Mouse (Mus musculus) induced T-regulatory cell, adult 2 months (primary cell): ENCODE data around the gene Plekhg5.

Experiments
- DNase-seq: peaks from one replicate; pipeline ENCODE4 v3.0.0-alpha.2; 2012; ENCODE audit warnings: low read depth

Plekhg5 gene

DNA sequence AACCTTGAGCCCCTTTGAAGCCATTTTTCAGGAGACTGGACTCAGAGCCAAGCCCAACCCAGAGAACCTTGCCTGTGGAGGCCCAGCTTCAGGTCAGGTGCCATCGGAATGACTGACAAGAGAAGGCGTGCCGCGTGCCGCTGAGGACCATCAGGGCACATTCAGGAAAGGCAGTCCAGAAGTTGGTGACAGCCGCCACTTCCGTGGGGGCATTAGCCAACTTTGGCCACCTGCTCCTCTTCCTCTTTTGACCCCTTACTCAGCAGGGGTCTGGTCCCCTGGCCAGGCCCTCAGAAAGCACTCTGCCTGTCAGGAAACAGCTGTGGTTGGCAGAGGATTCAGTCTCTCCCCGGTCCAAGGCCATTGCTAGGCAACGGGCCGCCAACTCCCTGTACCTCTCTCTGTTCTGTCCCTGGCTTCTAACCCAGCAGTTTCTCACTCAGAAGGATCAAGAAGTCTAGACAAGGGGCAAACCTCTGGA lies at the start of gene Plekhg5:
Gene Plekhg5, plus strand, starts transcription at position 378 of the 481 bp plus-strand sequence.
- no peak for DNase-seq

DNA sequence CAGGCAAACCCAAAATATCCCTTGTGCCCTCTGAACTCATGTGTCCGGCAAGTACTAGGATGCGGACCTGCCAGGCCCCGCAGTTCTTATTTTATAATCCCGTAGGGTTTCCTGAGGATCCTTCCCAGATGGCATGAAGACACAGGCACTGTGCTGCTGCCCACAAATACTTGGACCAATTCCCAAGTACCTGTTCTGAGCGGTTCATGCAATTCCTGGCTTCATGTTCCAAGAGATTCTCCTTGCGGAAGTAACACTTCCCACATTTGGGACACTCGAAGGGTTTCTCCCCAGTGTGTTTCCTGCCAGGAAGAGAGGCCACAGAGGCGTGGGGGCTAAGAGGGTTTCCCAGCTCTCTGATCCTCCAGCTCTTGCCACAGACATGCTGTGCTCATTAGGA lies 49.8 kb upstream of the Plekhg5 start:
- no peak for DNase-seq

DNA sequence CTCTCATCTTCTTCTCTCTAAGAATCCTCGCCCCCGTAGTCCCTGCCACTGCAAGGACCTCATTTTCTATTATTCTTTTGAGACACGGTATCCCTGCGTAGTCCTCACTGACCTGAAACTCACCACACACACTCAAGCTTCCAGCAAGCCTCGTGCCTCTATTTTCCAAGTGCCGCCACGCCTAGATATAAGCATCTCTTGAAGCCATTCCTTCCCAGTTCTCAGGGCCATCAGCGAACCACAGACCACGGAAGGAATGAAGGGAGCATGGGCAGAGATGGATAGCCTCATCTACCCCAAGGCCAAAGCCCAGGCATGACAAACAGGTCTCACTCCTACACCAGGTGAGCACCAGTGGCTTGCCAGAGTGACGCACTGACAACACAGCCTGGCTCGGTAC lies 47.8 kb upstream of the Plekhg5 start:
- DNase-seq: no peak

DNA sequence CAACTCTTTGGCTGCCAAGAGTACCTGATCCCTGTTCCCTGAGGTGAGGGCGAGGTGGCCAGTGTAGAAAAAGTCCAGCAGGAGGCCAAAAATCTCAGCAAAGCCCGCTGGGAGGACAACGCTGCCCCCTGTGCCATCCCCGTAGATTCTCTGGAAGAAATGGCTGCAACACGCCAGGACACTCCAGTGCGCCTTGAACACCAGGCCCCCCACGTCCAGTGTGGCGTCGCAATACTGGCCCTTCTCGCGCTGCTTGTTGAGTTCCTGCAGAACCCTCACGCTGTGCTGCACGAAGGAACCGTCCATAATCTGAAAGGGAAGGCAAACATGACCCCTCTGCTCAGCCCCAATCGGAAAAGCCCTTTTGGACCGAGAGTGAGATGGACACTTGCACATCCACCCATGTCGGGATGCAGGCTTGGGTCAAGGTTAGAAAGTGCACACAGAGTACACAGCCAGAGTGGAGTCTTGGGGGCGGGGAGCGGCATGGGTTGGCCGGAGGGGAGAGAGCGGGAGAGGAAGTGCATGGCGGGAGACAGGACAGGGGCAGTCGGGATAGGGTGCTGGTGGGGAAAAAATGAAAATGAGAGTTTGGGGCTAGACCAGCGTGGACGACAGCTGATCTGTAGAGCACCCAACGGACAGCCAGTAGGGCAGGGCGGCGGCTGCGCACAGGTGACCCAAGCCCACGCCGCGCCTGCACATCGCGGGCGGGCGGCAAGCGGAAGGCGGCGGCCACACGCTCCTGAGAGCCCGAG lies 45.4 kb upstream of the Plekhg5 start:
- no peak for DNase-seq

DNA sequence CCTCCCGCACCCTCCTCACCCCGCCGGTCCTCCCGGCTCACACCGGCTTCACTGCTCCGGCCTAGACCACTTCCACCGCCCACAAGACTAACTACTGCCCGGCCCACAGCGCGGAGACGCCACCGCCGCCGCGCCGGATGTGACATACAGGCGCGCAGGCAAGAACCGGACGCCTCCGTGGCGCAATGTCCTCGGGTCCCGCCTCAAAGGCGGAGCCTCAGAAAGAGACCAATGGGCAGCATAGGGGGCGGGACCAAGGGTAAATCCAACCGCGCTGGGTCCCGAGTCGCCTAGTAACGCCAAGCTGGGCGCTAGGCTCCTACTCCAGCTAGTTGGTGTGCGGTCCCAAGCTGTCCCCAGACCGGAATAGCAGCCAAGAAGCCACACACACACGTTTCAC lies 44.8 kb upstream of the Plekhg5 start, which contains the start of gene Zbtb48:
Gene Zbtb48, minus strand, starts transcription at position 148 of the 400 bp plus-strand sequence.
- DNase-seq: peak; percentile 99

DNA sequence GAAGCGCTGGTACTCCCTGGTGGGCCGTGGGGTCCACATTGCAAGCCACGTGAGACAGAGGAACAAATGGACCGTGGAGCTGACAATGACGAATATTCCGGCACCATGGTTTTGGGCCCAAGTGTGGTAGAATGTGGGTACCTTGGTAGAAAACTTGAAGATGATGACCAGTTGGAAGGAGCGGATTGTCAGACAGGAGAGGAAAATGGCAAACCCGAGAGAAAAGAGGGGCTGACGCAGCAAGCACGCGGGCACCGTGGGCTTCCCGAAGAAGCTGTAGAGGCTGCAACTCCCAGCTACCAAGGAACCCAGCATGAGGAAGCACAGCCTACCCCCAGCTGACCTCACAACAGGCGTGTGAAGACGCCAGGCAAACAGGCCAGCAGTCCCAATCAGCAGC lies 43.8 kb upstream of the Plekhg5 start:
- no peak for DNase-seq

DNA sequence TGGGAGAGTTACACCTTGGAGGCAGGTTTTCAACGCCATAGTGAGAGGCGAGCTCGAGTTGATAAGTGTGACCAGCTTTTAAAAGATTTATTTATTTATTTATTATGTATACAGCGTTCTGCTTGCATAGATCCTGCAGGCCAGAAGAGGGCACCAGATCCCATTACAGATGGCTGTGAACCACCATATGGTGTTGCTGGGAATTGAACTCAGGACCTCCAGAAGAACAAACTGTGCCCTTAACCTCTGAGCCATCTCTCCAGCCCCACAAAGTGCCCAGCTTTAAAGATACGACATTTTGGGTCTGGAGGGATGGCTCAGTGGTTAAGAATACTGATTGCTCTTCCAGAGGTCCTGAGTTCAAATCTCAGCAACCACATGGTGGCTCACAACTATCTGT lies 43.2 kb upstream of the Plekhg5 start:
- peak; percentile 55 for DNase-seq

DNA sequence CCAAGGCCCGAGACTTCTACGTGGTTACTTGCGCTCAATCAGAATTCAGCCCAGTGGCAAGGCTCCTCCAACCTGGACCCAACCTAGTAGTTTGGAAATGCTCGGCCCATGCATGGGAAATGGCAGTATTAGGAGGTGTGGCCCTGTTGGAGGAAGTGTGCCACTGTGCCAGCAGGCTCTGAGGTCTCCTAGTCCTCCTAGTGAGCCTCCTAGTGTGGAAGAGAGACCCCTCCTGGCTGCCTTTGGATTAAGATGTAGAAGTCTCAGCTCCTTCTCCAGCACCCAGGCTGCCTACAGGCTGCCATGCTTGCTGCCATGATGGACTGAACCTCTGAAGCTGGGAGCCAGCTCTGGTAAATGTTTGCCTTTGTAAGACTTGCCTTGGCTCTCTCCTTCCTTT lies 42.3 kb upstream of the Plekhg5 start:
- DNase-seq: no peak

DNA sequence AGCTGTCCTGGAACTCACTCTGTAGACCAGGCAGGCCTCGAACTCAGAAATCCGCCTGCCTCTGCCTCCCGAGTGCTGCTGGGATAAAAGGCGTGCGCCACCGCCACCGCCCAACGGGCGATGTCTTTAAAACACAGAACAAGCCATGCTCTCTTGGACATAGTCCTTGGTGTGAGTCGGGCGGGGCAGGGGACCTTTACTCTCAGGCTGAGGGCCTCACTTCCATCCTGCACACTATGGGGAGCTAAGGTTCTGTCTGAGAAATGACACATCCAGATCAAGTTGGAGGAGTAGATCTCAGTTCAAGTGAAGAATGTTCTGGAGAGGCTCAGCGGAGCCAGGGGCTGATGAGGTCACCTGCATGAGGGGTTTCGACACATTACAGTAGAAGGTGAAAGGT lies 39.4 kb upstream of the Plekhg5 start:
- DNase-seq: no peak

DNA sequence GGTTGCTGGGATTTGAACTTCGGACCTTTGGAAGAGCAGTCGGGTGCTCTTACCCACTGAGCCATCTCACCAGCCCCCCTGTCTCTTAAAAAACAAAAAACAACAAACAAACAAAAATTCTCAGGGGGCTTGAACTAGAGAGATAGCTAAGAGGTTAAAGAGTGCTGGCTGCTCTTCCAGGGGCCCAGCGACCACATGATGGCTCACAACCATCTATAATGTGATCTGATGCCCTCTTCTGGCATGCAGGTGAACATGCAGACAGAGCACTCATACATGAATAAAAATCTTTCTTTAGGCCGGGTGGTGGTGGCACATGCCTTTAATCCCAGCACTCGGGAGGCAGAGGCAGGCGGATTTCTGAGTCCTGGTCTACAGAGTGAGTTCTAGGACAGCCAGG lies 35.8 kb upstream of the Plekhg5 start:
- DNase-seq: peak; percentile 40

DNA sequence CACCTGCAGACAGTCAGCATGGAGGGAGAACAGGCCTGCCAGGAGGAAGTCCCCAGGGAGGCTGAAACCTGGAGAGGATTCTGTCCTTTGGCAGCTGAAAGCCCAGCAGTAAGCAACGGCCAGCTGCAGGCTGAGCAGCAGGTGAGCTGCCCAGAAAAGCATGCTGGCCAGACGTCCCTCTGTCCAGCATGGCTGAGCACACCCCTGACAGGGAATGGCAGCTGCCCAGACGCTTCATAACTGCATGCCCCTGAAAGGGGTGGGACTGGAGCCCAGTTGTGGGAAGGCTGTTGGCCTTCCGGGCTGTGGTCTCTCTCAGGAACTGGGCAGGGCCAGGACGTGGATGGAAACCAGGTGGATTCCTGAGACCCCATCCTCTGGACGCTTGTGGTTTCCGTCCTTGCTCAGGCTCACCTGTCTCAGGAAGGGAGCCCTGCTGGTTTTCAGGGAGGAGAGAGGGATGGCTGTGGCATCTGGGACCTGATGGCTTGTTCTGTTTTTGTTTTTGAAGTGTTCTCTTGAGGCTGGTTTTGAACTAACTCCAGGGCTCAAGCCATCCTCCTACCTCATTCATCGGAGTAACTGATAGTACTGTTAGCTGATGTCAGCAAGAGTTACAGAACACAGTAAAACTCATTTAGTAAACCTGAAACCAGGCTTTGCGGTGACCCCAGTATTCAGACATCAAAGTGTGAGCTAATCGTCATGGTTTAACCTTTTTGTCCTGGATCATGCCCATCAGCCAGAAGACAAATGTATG lies 33.9 kb upstream of the Plekhg5 start, which contains the start of gene Tas1r1:
Gene Tas1r1, minus strand, starts transcription at position 344 of the 760 bp plus-strand sequence.
- DNase-seq: peak; percentile 75

DNA sequence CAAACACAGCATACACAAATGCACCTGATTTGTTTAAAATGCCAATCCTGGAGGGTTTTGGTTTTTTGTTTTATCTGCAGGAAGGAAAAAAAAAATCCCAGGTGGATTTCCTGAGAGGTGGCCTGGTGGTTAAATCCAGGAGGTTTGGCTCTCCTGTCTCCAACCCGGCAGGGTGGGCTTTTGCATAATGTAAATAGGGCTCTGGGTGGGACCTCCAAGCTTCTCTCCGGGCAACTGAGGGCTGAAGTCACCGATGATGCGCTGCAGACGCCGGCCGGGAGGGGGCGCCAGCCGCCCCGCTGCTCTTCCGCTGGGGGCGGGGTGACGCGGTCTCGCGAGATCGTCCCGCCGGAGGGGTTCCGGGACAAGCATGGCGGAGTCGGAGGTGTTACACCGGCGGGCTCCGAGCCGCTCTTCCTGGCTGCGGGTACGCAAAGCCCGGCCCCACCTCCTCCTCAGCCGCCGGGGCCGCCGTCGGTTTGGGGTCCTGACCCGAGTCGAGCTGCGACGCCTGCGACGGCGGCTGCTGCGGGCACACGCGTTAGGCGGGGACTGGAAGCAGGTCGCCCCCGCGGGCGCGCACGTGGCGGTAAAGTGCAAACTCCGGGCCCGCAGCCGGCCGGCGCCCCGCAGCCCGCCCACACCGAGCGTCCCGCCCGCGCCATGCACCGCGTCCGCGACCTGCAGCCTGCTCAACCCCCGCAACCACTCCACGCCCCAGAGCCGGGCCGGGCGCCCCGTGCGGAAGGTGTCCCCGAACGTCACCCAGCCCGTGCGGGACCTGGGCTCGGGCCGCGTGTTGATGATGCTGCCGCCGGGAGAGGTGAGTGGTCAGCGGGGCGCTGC lies 33.1 kb upstream of the Plekhg5 start, which contains the start of gene Nol9:
Gene Nol9, plus strand, starts transcription at position 337 of the 846 bp plus-strand sequence.
- DNase-seq: peak; percentile 95

DNA sequence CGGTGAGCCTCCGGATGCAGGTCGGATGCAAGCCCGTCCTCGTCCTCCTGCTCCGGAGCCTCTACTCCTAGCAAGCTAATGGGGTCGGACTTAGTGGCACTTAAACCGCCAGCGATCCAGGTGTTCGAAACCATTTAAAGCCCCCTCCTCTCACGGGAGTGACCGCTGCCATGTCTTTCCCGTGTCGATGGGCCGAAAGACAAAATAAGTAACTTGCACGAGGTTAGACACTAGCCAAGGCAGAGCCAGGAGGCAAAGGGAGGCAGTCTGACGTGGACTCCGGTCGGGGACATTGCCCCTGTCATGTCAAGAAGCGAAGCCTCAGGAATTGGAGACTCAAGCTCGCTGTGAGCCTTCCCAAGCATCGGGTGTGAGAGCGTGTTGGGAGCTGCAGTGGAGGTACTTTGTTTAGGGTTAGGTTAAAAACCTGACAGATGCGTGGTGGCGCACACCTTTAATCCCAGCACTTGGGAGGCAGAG lies 32.4 kb upstream of the Plekhg5 start:
- no peak for DNase-seq

DNA sequence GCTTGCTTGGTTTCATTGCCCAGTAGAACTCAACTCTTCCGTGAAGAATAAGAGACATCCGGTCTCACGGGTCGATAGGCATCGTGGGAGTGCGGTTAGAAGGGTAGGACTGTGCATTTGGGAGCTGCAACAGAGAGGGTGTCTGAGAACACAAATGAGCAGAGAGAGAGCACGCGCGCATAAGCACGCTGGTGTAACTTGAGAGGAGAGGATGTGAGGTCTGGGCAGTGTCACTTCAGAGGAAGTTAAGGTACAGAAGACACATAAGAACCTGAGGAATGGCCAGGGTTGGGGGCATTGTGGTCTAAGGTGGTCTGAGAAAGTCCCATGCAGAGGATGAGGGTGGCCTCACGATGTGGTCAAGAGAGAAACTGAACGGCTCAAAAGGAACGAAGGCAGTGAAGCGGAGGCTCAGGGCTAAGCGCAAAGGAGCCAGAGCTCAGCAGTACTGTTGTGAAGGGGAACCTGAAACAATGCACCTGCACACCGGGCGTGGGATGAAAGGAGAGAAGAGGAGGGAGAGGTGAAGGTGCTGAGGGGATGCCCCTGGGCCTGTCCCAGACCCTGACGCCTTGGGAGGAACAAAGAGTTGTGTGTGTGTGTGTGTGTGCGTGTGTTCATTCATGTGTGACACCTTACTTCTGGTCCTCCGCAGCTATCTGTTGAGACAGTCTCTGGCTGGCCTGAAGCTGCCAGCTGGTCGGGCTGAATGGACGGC lies 30.2 kb upstream of the Plekhg5 start:
- no peak for DNase-seq

DNA sequence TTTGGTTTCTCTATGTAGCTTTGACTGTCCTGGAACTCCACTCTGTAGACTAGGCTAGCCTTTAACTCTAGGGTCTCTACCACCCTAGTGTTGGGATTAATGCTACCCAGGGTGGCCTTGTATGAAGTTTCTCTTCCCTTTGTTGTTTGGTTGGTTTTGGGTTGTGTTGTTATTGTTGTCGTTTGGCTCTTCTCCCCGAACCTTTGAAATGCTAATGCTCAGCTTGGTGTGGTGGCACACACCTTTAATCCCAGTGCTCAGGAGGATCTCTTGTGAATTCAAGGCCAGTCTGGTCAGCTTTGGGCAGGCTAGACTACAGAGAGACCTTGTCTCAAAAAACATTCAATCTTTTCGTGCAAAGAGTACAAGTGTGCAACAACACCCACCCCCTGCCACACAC lies 29.1 kb upstream of the Plekhg5 start:
- no peak for DNase-seq

DNA sequence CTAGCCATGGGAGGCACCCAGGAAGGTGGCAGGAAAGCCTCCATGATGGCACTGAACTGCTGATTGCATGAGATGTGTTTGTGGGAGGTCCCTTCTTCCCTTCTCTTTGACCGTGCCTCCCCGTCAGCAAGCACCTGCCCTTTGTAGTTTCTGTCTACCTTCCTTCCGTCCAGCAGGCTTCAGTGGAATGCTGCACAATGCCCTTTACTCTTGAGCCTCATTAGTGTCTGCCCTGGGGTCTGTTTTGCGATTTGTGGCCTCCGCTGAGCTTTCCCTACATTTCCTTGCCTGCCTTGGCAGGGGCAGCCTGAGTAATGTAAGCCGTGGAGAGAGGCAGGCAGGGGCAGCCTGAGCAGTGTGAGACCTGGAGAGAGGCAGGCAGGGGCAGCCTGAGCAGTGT lies 27.7 kb upstream of the Plekhg5 start:
- DNase-seq: no peak

DNA sequence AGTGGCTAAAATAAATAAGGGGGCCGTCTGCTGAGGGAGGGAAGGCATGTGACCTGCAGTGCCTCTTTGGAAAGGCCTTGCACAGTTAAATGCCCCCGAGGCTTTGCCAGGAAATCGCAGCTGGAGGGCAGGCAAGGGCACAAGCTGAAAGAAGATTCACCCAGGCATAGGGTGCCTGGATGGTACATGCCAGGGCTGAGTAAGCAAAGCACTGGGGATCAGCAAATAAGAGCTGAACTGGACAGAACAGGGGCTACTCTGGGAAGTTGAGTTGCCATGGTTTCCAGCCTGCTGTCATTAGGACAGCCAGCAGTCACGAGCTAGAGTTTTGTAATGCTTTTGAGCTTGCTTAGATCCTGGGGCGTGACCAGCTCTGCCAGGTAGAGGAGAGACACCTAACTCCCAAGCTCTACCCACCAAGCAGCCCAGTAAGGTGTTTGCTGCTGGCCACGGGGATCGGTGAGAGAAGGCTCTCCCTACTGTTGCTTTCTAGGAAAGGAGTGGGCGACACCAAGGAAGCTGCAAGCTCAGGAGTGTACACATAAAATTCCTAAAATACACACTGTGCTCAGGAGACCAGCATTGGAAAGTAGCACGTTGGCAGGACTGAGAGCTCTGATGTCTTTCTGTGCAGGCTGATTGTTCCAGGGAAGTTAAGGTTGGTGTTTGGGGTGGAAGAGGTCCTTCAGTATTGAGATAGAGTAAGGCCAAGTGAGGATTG lies 9.7 kb upstream of the Plekhg5 start:
- no peak for DNase-seq

DNA sequence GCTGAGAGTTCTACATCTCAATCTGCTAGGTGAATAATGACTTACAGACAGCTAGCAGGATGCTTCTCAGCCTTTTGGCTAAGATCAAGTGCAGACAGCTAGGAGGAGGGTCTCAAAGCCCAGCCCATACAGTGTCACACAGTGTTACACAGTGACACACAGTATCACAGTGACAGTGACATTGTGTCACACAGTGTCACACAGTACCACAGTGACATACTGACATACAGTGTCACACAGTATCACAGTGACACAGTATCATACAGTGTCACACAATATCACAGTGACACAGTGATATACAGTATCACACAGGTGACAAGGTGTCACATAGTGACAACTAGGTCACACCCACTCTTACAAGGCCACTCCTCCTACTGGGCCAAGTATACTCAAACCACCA lies 5.0 kb upstream of the Plekhg5 start:
- no peak for DNase-seq

DNA sequence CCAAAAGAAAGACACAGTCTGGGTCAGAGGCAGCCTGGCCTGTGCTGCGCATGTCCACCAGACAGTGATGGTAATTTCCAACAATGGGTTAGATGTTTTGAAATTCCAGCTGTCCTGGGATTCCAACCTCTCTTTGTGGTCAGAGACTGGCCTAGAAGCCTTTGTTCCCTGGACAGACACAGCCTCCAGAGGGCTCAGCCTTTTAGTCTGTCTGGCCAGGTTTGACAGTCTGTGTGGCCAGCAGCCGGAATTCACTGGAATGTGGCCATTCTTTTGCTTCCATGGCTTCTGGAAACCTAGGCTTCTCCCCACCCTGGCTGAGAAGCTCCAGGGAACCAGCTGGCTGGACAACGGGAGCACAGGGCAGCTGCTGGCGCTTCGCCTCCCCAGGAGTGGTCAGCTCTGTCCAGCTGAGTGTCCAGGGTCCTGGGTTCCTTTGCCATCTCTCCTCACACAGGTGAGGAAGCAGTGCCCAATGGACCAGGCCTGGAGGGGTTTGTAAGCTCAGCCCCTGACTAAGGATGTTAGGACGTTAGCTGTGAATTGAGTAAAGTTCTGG lies 4.1 kb upstream of the Plekhg5 start:
- no peak for DNase-seq

DNA sequence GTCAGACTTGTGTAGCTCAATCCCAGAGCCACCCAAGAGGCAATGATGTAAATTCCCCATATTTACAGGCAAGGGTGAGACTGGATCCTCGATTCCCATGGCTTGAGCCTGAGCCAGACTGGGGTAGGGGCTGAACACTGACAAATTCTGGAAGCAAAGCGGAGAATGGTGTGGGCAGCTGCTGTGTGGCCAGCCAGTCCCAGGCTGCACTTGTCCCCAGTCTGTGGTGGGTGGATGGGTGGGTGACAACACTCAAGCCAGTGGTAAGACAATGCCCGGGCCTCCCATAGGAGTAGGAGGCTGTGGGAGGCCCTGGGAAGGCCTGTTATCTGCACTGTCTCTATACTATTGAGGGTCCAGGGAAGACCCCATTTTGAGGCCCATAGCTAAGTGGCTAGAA lies 3.1 kb upstream of the Plekhg5 start:
- no peak for DNase-seq
